In genomic region chr5:46002011-46002410, GRCm38 (mm10) we compare ENCODE assay signal across 22 mouse cellular contexts.
A peak's percentile ranks its signal among the peaks of the same experiment; 100 is the strongest.
DNase-seq lines count a peak whose midpoint lies in the region; ATAC-seq and TF ChIP-seq lines count a peak whose summit lies in the region.
"Had no signal": no experiment of that assay in that cellular context is flagged by ENCODE, and none has a peak within 500 bp of the region (broad histone marks: within the 10 kb centered on the region; RNA-seq: fewer than 3 reads in every experiment).

No protein-coding gene starts in this region.

- no peaks in the 10 kb centered on the region for H3K9me3 ChIP-seq in forebrain, postnatal 0 days (ENCODE audit: low read length)
- H3K9me3 ChIP-seq in forebrain, embryonic 13.5 days (replicated peaks) = no peaks in the 10 kb centered on the region
- H3K9me3 ChIP-seq in lung, embryonic 14.5 days (ENCODE audit: low read depth, low read length) = no peaks in the 10 kb centered on the region
- H3K9me3 ChIP-seq: forebrain, embryonic 15.5 days; heart, embryonic 13.5 days had no signal

- no peaks in the 10 kb centered on the region for H3K36me3 ChIP-seq in forebrain, postnatal 0 days (ENCODE audit: insufficient read depth)
- H3K36me3 ChIP-seq in forebrain, embryonic 13.5 days (ENCODE audit: poor library complexity, severe bottlenecking) = no peaks in the 10 kb centered on the region
- no peaks in the 10 kb centered on the region for H3K36me3 ChIP-seq in lung, embryonic 14.5 days (ENCODE audit: insufficient read depth)
- H3K36me3 ChIP-seq: forebrain, embryonic 15.5 days; heart, embryonic 13.5 days had no signal

- WGBS in forebrain, postnatal 0 days = 85% methylated on average over 5 of the region's 5 CpGs
- 89% methylated on average over 5 of the region's 5 CpGs for whole genome bisulfite sequencing in forebrain, embryonic 13.5 days
- 63% methylated on average over 5 of the region's 5 CpGs for WGBS in lung, embryonic 14.5 days

- no peak overlapping the region for H3K4me3 ChIP-seq in forebrain, postnatal 0 days (ENCODE audit: low read depth, low read length)
- H3K4me3 ChIP-seq in forebrain, embryonic 13.5 days = no peak overlapping the region
- H3K4me3 ChIP-seq in lung, embryonic 14.5 days (ENCODE audit: low read depth, low read length) = no peak overlapping the region
- H3K4me3 ChIP-seq: forebrain, embryonic 15.5 days; gastrocnemius, adult 2 months; heart, embryonic 13.5 days had no signal

- no peak for ATAC-seq in forebrain, postnatal 0 days
- no peak for ATAC-seq in forebrain, embryonic 13.5 days
- ATAC-seq in lung, embryonic 14.5 days (ENCODE audit: insufficient read depth) = no peak
- no peak for ATAC-seq in frontal cortex, adult (ENCODE audit: low TSS enrichment)
- ATAC-seq: activated CD4-positive, CD25-positive, alpha-beta regulatory T cell, adult 4 months; forebrain, embryonic 15.5 days; hindbrain, postnatal 0 days; inflammation-experienced regulatory T-cells, adult 6 months; intestine, embryonic 16.5 days had no signal

- no peak overlapping the region for H3K4me2 ChIP-seq in forebrain, postnatal 0 days (ENCODE audit: low read depth)
- H3K4me2 ChIP-seq in forebrain, embryonic 13.5 days = no peak overlapping the region
- no peak overlapping the region for H3K4me2 ChIP-seq in lung, embryonic 14.5 days
- H3K4me2 ChIP-seq: forebrain, embryonic 15.5 days; heart, embryonic 13.5 days; hindbrain, embryonic 14.5 days had no signal

- H3K4me1 ChIP-seq in forebrain, postnatal 0 days (ENCODE audit: insufficient read depth) = no peaks in the 10 kb centered on the region
- H3K4me1 ChIP-seq in forebrain, embryonic 13.5 days = 0 out of 2 replicates have a peak, but pooled peaks cover 7% of the 10 kb centered on the region
- no peaks in the 10 kb centered on the region for H3K4me1 ChIP-seq in lung, embryonic 14.5 days (ENCODE audit: insufficient read depth)
- H3K4me1 ChIP-seq: forebrain, embryonic 15.5 days; heart, embryonic 13.5 days had no signal

- no peak overlapping the region for H3K9ac ChIP-seq in forebrain, postnatal 0 days
- H3K9ac ChIP-seq in forebrain, embryonic 13.5 days = no peak overlapping the region
- no peak overlapping the region for H3K9ac ChIP-seq in lung, embryonic 14.5 days
- H3K9ac ChIP-seq: forebrain, embryonic 15.5 days; heart, embryonic 13.5 days; hindbrain, embryonic 14.5 days had no signal

- DNase-seq in adrenal gland, postnatal 14 days = peak; percentile 18
- DNase-seq in adrenal gland, postnatal 10 days = no peak
- DNase-seq in forebrain, postnatal 0 days = peak; percentile 2
- DNase-seq in lung, embryonic 14.5 days = peak; percentile 34
- DNase-seq in lung, postnatal 4 days = no peak
- DNase-seq: adrenal gland, postnatal 25 days; cerebellum, adult 11-12 months; cerebellum, adult 9-11 months; gastrocnemius, adult 2 months; gastrocnemius, postnatal 14 days; heart, adult 18-20 months; heart, postnatal 14 days; heart, postnatal 4 days had no signal

- no peaks in the 10 kb centered on the region; the same call in 1 of the 2 replicates for H3K27me3 ChIP-seq in forebrain, postnatal 0 days (ENCODE audit: insufficient read depth, low read length)
- no peaks in the 10 kb centered on the region for H3K27me3 ChIP-seq in forebrain, embryonic 13.5 days
- H3K27me3 ChIP-seq in lung, embryonic 14.5 days (ENCODE audit: insufficient read depth, low read length) = no peaks in the 10 kb centered on the region
- H3K27me3 ChIP-seq: forebrain, embryonic 15.5 days; heart, embryonic 13.5 days had no signal

- H3K27ac ChIP-seq in forebrain, postnatal 0 days (ENCODE audit: low read depth, low read length) = no peak overlapping the region
- no peak overlapping the region for H3K27ac ChIP-seq in forebrain, embryonic 13.5 days
- no peak overlapping the region for H3K27ac ChIP-seq in lung, embryonic 14.5 days (ENCODE audit: low read depth)
- H3K27ac ChIP-seq: forebrain, embryonic 15.5 days; gastrocnemius, adult 2 months; heart, embryonic 13.5 days; hindbrain, embryonic 14.5 days; hindbrain, postnatal 0 days had no signal

- no peak for TF ChIP-seq CTCF in forebrain, postnatal 0 days (IDR thresholded peaks at IDR 0.05; ENCODE audit: low read depth)
- no peak for TF ChIP-seq CTCF in lung, embryonic 14.5 days (IDR thresholded peaks at IDR 0.05; ENCODE audit: low read depth)

Comparison
In these comparisons a context has a peak if more than half of its experiments do, and no peak if none do; other contexts are left out.
1. DNase-seq: peak in adrenal gland, postnatal 14 days (single experiment), forebrain, postnatal 0 days (single experiment) and lung, embryonic 14.5 days (single experiment); none in adrenal gland, postnatal 10 days (single experiment) and lung, postnatal 4 days (0 of 2).